Mouse (Mus musculus) cerebellum, adult 8-10 months (tissue): ENCODE measurements around the gene Lrrc8a.
A peak's percentile ranks its signal among the peaks of the same experiment; 100 is the strongest.

Experiments
- DNase-seq: peaks from one replicate; pipeline ENCODE4 v3.0.0; 2022

Gene Lrrc8a

GRCm38 (mm10) chr2:30237199-30237880 is at the start of gene Lrrc8a:
Gene Lrrc8a (plus strand): TSS chr2:30237715.
- peak; percentile 99 for DNase-seq

GRCm38 (mm10) chr2:30191790-30192580 is 45.5 kb upstream of the Lrrc8a start:
- DNase-seq, result no peak

- DNase-seq, result no peak
Measured at GRCm38 (mm10) chr2:30194656-30195055, 42.9 kb upstream of the Lrrc8a start.

- no peak for DNase-seq
Measured at GRCm38 (mm10) chr2:30198021-30198420, 39.5 kb upstream of the Lrrc8a start.

GRCm38 (mm10) chr2:30199984-30200383 is 37.5 kb upstream of the Lrrc8a start:
- DNase-seq, result no peak

GRCm38 (mm10) chr2:30200388-30200925 is 37.1 kb upstream of the Lrrc8a start:
- no peak for DNase-seq

- peak; percentile 27 for DNase-seq
Measured at GRCm38 (mm10) chr2:30203439-30203838, 34.1 kb upstream of the Lrrc8a start.

- DNase-seq, result no peak
Measured at GRCm38 (mm10) chr2:30205255-30205628, 32.3 kb upstream of the Lrrc8a start.

- peak; percentile 88 for DNase-seq
Measured at GRCm38 (mm10) chr2:30205629-30206357, 31.7 kb upstream of the Lrrc8a start, which contains the start of gene Kyat1. Gene Kyat1 (minus strand): TSS chr2:30205847.

GRCm38 (mm10) chr2:30207401-30207800 is 30.1 kb upstream of the Lrrc8a start:
- no peak for DNase-seq

GRCm38 (mm10) chr2:30207886-30208285 is 29.6 kb upstream of the Lrrc8a start:
- no peak for DNase-seq

GRCm38 (mm10) chr2:30211408-30212168 is 25.9 kb upstream of the Lrrc8a start:
- no peak for DNase-seq

- DNase-seq, result no peak
Measured at GRCm38 (mm10) chr2:30212169-30212545, 25.4 kb upstream of the Lrrc8a start.

GRCm38 (mm10) chr2:30212951-30213350 is 24.6 kb upstream of the Lrrc8a start:
- no peak for DNase-seq

- no peak for DNase-seq
Measured at GRCm38 (mm10) chr2:30214745-30215144, 22.8 kb upstream of the Lrrc8a start.

GRCm38 (mm10) chr2:30215493-30215892 is 22.0 kb upstream of the Lrrc8a start:
- no peak for DNase-seq

GRCm38 (mm10) chr2:30216293-30216692 is 21.2 kb upstream of the Lrrc8a start:
- no peak for DNase-seq

GRCm38 (mm10) chr2:30235593-30235992 is 1.9 kb upstream of the Lrrc8a start:
- DNase-seq, result no peak

- no peak for DNase-seq
Measured at GRCm38 (mm10) chr2:30236426-30237198, 903 bp upstream of the Lrrc8a start.

- no peak for DNase-seq
Measured at GRCm38 (mm10) chr2:30237881-30238280, 366 bp downstream of the Lrrc8a start.

GRCm38 (mm10) chr2:30238906-30239465 is 1.5 kb downstream of the Lrrc8a start:
- DNase-seq, result no peak
